Comparison of ENCODE assay signal across 21 mouse cellular contexts in genomic region chr5:46042684-46043348, GRCm38 (mm10).
A peak's percentile ranks its signal among the peaks of the same experiment; 100 is the strongest.
DNase-seq lines count a peak whose midpoint lies in the region; ATAC-seq and TF ChIP-seq lines count a peak whose summit lies in the region.
"Had no signal": no experiment of that assay in that cellular context is flagged by ENCODE, and none has a peak within 500 bp of the region (broad histone marks: within the 10 kb centered on the region; RNA-seq: fewer than 3 reads in every experiment).

No protein-coding gene starts in this region.

- DNase-seq in hindbrain, embryonic 10.5 days (ENCODE audit: low spot score), result no peak
- peak; percentile 75 for DNase-seq in brain, embryonic 14.5 days (ENCODE audit: low read depth)
- peak; percentile 59 for DNase-seq in midbrain, embryonic 14.5 days
- no peak for DNase-seq in gastrocnemius, postnatal 25 days
- DNase-seq in kidney, adult 18-20 months, result no peak
- no peak for DNase-seq in c-Kit-positive CD71-positive TER-119-positive erythroid progenitor cells, embryonic 14.5 days (ENCODE audit: low spot score)
- DNase-seq: adrenal gland, postnatal 36 days; cerebellum, adult 2 months; cerebellum, postnatal 36 days; gastrocnemius, postnatal 14 days; kidney, adult 11 months; kidney, postnatal 14 days; left cerebral cortex, postnatal 4 days; liver; right cerebral cortex, postnatal 4 days; thymus, postnatal 25 days had no signal

- H3K36me3 ChIP-seq in hindbrain, embryonic 12.5 days, result no peaks in the 10 kb centered on the region
- H3K36me3 ChIP-seq in hindbrain, embryonic 10.5 days, result no peaks in the 10 kb centered on the region
- H3K36me3 ChIP-seq in forebrain, embryonic 15.5 days, result no peaks in the 10 kb centered on the region
- H3K36me3 ChIP-seq in midbrain, embryonic 14.5 days (ENCODE audit: control insufficient read depth, insufficient read depth, low read length), result no peaks in the 10 kb centered on the region
- H3K36me3 ChIP-seq: heart, embryonic 15.5 days had no signal

- H3K4me3 ChIP-seq in hindbrain, embryonic 12.5 days, result no peak overlapping the region
- H3K4me3 ChIP-seq in hindbrain, embryonic 10.5 days, result no peak overlapping the region
- H3K4me3 ChIP-seq in forebrain, embryonic 15.5 days, result no peak overlapping the region
- H3K4me3 ChIP-seq in midbrain, embryonic 14.5 days (replicated peaks; ENCODE audit: low read depth, low read length), result no peak overlapping the region
- H3K4me3 ChIP-seq: heart, embryonic 15.5 days; layer of hippocampus, adult 2 months had no signal

- no peak overlapping the region for H3K4me2 ChIP-seq in hindbrain, embryonic 12.5 days (replicated peaks)
- no peak overlapping the region for H3K4me2 ChIP-seq in forebrain, embryonic 15.5 days (replicated peaks)
- no peak overlapping the region for H3K4me2 ChIP-seq in midbrain, embryonic 14.5 days (ENCODE audit: low read length)
- H3K4me2 ChIP-seq: heart, embryonic 15.5 days had no signal

- H3K27ac ChIP-seq in hindbrain, embryonic 12.5 days, result no peak overlapping the region
- no peak overlapping the region for H3K27ac ChIP-seq in hindbrain, embryonic 10.5 days
- no peak overlapping the region for H3K27ac ChIP-seq in forebrain, embryonic 15.5 days (replicated peaks)
- H3K27ac ChIP-seq in midbrain, embryonic 14.5 days (replicated peaks; ENCODE audit: low read depth, low read length), result peak overlapping the region; percentile 49
- H3K27ac ChIP-seq: heart, embryonic 15.5 days; layer of hippocampus, adult 2 months had no signal

- WGBS in hindbrain, embryonic 12.5 days, result 73% methylated on average over 6 of the region's 6 CpGs
- WGBS in hindbrain, embryonic 10.5 days, result 85% methylated on average over 6 of the region's 6 CpGs
- 28% methylated on average over 6 of the region's 6 CpGs for WGBS in forebrain, embryonic 15.5 days
- WGBS in midbrain, embryonic 14.5 days, result 48% methylated on average over 6 of the region's 6 CpGs

- no peak overlapping the region for H3K9ac ChIP-seq in hindbrain, embryonic 12.5 days
- H3K9ac ChIP-seq in forebrain, embryonic 15.5 days (replicated peaks), result no peak overlapping the region
- no peak overlapping the region for H3K9ac ChIP-seq in midbrain, embryonic 14.5 days (replicated peaks; ENCODE audit: low read length)
- H3K9ac ChIP-seq: heart, embryonic 15.5 days had no signal

- H3K9me3 ChIP-seq in hindbrain, embryonic 12.5 days (replicated peaks), result no peaks in the 10 kb centered on the region
- no peaks in the 10 kb centered on the region for H3K9me3 ChIP-seq in hindbrain, embryonic 10.5 days
- H3K9me3 ChIP-seq in forebrain, embryonic 15.5 days, result no peaks in the 10 kb centered on the region
- H3K9me3 ChIP-seq in midbrain, embryonic 14.5 days (ENCODE audit: control insufficient read depth, low read length), result no peaks in the 10 kb centered on the region
- H3K9me3 ChIP-seq: heart, embryonic 15.5 days had no signal

- ATAC-seq in hindbrain, embryonic 12.5 days (ENCODE audit: low FRiP score), result peak; percentile 54; the same call in 1 of the 2 replicates
- ATAC-seq in forebrain, embryonic 15.5 days (replicated peaks), result peak; percentile 70; the same call in 1 of the 2 replicates
- ATAC-seq in midbrain, embryonic 14.5 days (ENCODE audit: low FRiP score, low TSS enrichment), result peak; percentile 63; the same call in 1 of the 2 replicates
- ATAC-seq: lung, postnatal 0 days had no signal

- no peak for TF ChIP-seq POLR2A in brain, embryonic 14.5 days (IDR thresholded peaks at IDR 0.05; ENCODE audit: borderline replicate concordance, extremely low read depth, insufficient read depth, insufficient read length, poor library complexity, severe bottlenecking)

- TF ChIP-seq CTCF in brain, embryonic 14.5 days (IDR thresholded peaks at IDR 0.05; ENCODE audit: borderline replicate concordance, extremely low read depth, insufficient read depth, insufficient read length), result no peak

- no peaks in the 10 kb centered on the region for H3K27me3 ChIP-seq in hindbrain, embryonic 12.5 days
- H3K27me3 ChIP-seq in hindbrain, embryonic 10.5 days (ENCODE audit: insufficient read depth, poor library complexity, severe bottlenecking), result no peaks in the 10 kb centered on the region
- H3K27me3 ChIP-seq in forebrain, embryonic 15.5 days, result no peaks in the 10 kb centered on the region
- no peaks in the 10 kb centered on the region for H3K27me3 ChIP-seq in midbrain, embryonic 14.5 days (ENCODE audit: control insufficient read depth, insufficient read depth, low read length)
- H3K27me3 ChIP-seq: heart, embryonic 15.5 days had no signal

- no peaks in the 10 kb centered on the region for H3K4me1 ChIP-seq in hindbrain, embryonic 12.5 days
- H3K4me1 ChIP-seq in hindbrain, embryonic 10.5 days (replicated peaks), result no peaks in the 10 kb centered on the region
- 0 out of 2 replicates have a peak, but pooled peaks cover 3% of the 10 kb centered on the region for H3K4me1 ChIP-seq in forebrain, embryonic 15.5 days
- H3K4me1 ChIP-seq in midbrain, embryonic 14.5 days (ENCODE audit: control insufficient read depth, insufficient read depth, low read length), result 0 out of 2 replicates have a peak, but pooled peaks cover 6% of the 10 kb centered on the region
- H3K4me1 ChIP-seq: heart, embryonic 15.5 days had no signal

Comparison
In these comparisons a context has a peak if more than half of its experiments do, and no peak if none do; other contexts are left out.
1. DNase-seq: peak in brain, embryonic 14.5 days (single experiment) and midbrain, embryonic 14.5 days (single experiment); none in hindbrain, embryonic 10.5 days (single experiment), gastrocnemius, postnatal 25 days (single experiment), kidney, adult 18-20 months (single experiment) and c-Kit-positive CD71-positive TER-119-positive erythroid progenitor cells, embryonic 14.5 days (single experiment).
2. Peak in every context shown above with its lines, with median percentiles within 50 percentile points of each other: ATAC-seq.